Mouse (Mus musculus) liver, embryonic 14.5 days (tissue): ENCODE measurements at regions not wholly inside any gene's neighbourhood (a gene's known extent, or its start where the extent isn't known, plus 50 kb on each side); places are given as distances from the start of the nearest gene placed in this dataset.

Experiments used
- ATAC-seq: fragments of 200-750 bp; cut with Nextera tagmentation; 2 replicates; pipeline ENCODE4 v1.8.0; 2017; ENCODE audit warnings: moderate number of reproducible peaks, mild to moderate bottlenecking, moderate library complexity; ENCODE audit not compliant: insufficient read depth
- DNase-seq, 3 experiments: peaks; one replicate each; pipeline ENCODE4 v3.0.0-alpha.2; 2012 to 2013; ENCODE audit warnings: low read depth in 3 of 3, low spot score in 3 of 3
- H3K27ac ChIP-seq: fragments of 300-500 bp; sonication (generic); 2 replicates; pipeline ENCODE4 v1.5.1; 2014; ENCODE audit warnings: moderate library complexity, mild to moderate bottlenecking, control low read depth, inconsistent platforms
- H3K27me3 ChIP-seq: fragments of 300-500 bp; sonication (generic); 2 replicates; pipeline ENCODE4 v1.6.1; 2014; ENCODE audit warnings: mild to moderate bottlenecking, low read length, moderate library complexity; ENCODE audit not compliant: control insufficient read depth, insufficient read depth
- H3K36me3 ChIP-seq: fragments of 300-500 bp; sonication (generic); replicated peaks from 2 replicates; pipeline ENCODE4 v1.6.1; 2014; ENCODE audit warnings: low read depth; ENCODE audit not compliant: control insufficient read depth, insufficient read depth
- H3K4me1 ChIP-seq, 2 experiments: fragments of 200-500 bp in 1 of 2; fragments of 300-500 bp in 1 of 2; sonication (generic) in 1 of 2; replicated peaks; 2 replicates each; pipeline ENCODE4 v1.6.1; 2012 to 2014; ENCODE audit warnings: antibody characterized with exemption in 1 of 2, inconsistent platforms in 1 of 2, low read length in 1 of 2; ENCODE audit not compliant: control insufficient read depth in 2 of 2, insufficient read depth in 2 of 2
- H3K4me2 ChIP-seq: fragments of 300-500 bp; sonication (generic); 2 replicates; pipeline ENCODE4 v1.6.1; 2014; ENCODE audit warnings: low read depth, mild to moderate bottlenecking, control low read depth, moderate library complexity
- H3K4me3 ChIP-seq, 2 experiments: fragments of 200-500 bp in 1 of 2; fragments of 300-500 bp in 1 of 2; sonication (generic) in 1 of 2; 2 replicates each; pipeline ENCODE4 v1.5.1; 2012 to 2014; ENCODE audit warnings: low read depth in 2 of 2, low read length in 2 of 2, mild to moderate bottlenecking in 2 of 2, control low read depth in 1 of 2, inconsistent platforms in 1 of 2, moderate library complexity in 1 of 2; ENCODE audit not compliant: insufficient read depth in 1 of 2
- H3K9ac ChIP-seq: fragments of 300-500 bp; sonication (generic); replicated peaks from 2 replicates; pipeline ENCODE4 v1.6.1; 2014; ENCODE audit warnings: mild to moderate bottlenecking, control low read depth, moderate library complexity
- H3K9me3 ChIP-seq: fragments of 300-500 bp; sonication (generic); 2 replicates; pipeline ENCODE4 v1.6.1; 2016; ENCODE audit warnings: low read length, mixed read lengths; ENCODE audit not compliant: control insufficient read depth
- CTCF ChIP-seq: IDR thresholded peaks from 2 replicates; pipeline ENCODE4 v1.5.1; 2016; ENCODE audit warnings: antibody characterized with exemption, low read depth, control low read depth
- EP300 ChIP-seq: IDR thresholded peaks from 2 replicates; pipeline ENCODE4 v1.6.1; 2016; ENCODE audit warnings: antibody characterized with exemption, low read depth
- WGBS: fragments of 180-500 bp; shearing (Covaris S2); extraction: QIAGEN DNeasy Blood & Tissue Kit; methylation state at CpG from one replicate; pipeline ENCODE4 v1.1.7; 2014; ENCODE audit not compliant: insufficient replicate concordance; 5-methylcytosine and 5-hydroxymethylcytosine counted together

GRCm38 (mm10) chr9:69691756-69692155 is 69.0 kb downstream of the Foxb1 start:
- Histone ChIP-seq H3K27ac (no peak overlapping the region), H3K4me3 (no peak overlapping the region), H3K27me3 (no peaks in the 10 kb centered on the region), H3K4me1 (peaks cover 0 to 3% of the 10 kb centered on the region in 2 experiments; a peak in 1 of 4 replicates), H3K4me2 (no peak overlapping the region), H3K9me3 (no peaks in the 10 kb centered on the region), H3K36me3 (no peaks in the 10 kb centered on the region), H3K9ac (no peak overlapping the region)
- no peak for ATAC-seq
- TF ChIP-seq CTCF: no peak
- TF ChIP-seq EP300: no peak
- no peak for DNase-seq
- WGBS: 59% methylated on average over 3 of the region's 3 CpGs

- H3K27me3 ChIP-seq: no peaks in the 10 kb centered on the region
- H3K4me3 ChIP-seq: no peak overlapping the region
- H3K36me3 ChIP-seq: no peaks in the 10 kb centered on the region
- WGBS: 40% methylated on average over 12 of the region's 12 CpGs
- H3K27ac ChIP-seq: no peak overlapping the region
- no peaks in the 10 kb centered on the region for H3K9me3 ChIP-seq
- no peak overlapping the region for H3K9ac ChIP-seq
- peaks cover 0 to 6% of the 10 kb centered on the region in 2 experiments; a peak in 1 of 4 replicates for H3K4me1 ChIP-seq
- TF ChIP-seq CTCF (no peak), EP300 (no peak)
- ATAC-seq: no peak
- H3K4me2 ChIP-seq: no peak overlapping the region
- no peak for DNase-seq
These were observed 73.2 kb downstream of the Foxb1 start for GRCm38 (mm10) chr9:69687349-69688123.

GRCm38 (mm10) chr9:69686766-69687165 is 74.0 kb downstream of the Foxb1 start:
- TF ChIP-seq EP300 (no peak), CTCF (no peak)
- Histone ChIP-seq H3K36me3 (no peaks in the 10 kb centered on the region), H3K9ac (no peak overlapping the region), H3K9me3 (no peaks in the 10 kb centered on the region), H3K27me3 (no peaks in the 10 kb centered on the region), H3K4me1 (peaks cover 0 to 6% of the 10 kb centered on the region in 2 experiments; a peak in 1 of 4 replicates), H3K4me3 (no peak overlapping the region), H3K4me2 (no peak overlapping the region), H3K27ac (no peak overlapping the region)
- WGBS: 46% methylated on average over 4 of the region's 4 CpGs
- ATAC-seq (peak; percentile 35; the same call in 1 of the 2 replicates), DNase-seq (peak in 2 of 3 experiments; percentile 18 to 30)

GRCm38 (mm10) chr9:69685630-69686029 is 75.1 kb downstream of the Foxb1 start:
- no peak overlapping the region for H3K4me2 ChIP-seq
- H3K36me3 ChIP-seq: no peaks in the 10 kb centered on the region
- no peak for TF ChIP-seq CTCF
- H3K9me3 ChIP-seq: no peaks in the 10 kb centered on the region
- no peak overlapping the region for H3K9ac ChIP-seq
- WGBS: 60% methylated on average over 4 of the region's 4 CpGs
- no peaks in the 10 kb centered on the region for H3K27me3 ChIP-seq
- ATAC-seq (no peak), DNase-seq (no peak)
- no peak overlapping the region for H3K4me3 ChIP-seq
- H3K27ac ChIP-seq: no peak overlapping the region
- peaks cover 0 to 6% of the 10 kb centered on the region in 2 experiments; a peak in 1 of 4 replicates for H3K4me1 ChIP-seq

- ATAC-seq: no peak
- H3K4me2 ChIP-seq: no peak overlapping the region
These were observed 79.1 kb downstream of the Foxb1 start for GRCm38 (mm10) chr9:69681372-69682213.

More at GRCm38 (mm10) chr9:69681372-69682213, 79.1 kb downstream of the Foxb1 start:
- Histone ChIP-seq H3K9ac (no peak overlapping the region), H3K4me1 (0 out of 4 replicates have a peak, but pooled peaks cover 0 to 2% of the 10 kb centered on the region in 2 experiments), H3K27me3 (no peaks in the 10 kb centered on the region), H3K36me3 (no peaks in the 10 kb centered on the region), H3K4me3 (no peak overlapping the region), H3K9me3 (no peaks in the 10 kb centered on the region), H3K27ac (no peak overlapping the region)
- WGBS: 37% methylated on average over 9 of the region's 9 CpGs
- DNase-seq: no peak
- TF ChIP-seq CTCF (no peak), EP300 (no peak)
